Mouse (Mus musculus) MEL (cell line): ENCODE results near the gene Erv3. TPM values are rescaled to one million over a fixed set of nuclear protein-coding genes. Genes with fewer than 3 reads are reported as not detected.

Experiments
- DNase-seq: peaks from one replicate; pipeline ENCODE4 v3.0.0; 2011; ENCODE audit warnings: low read depth, low spot score
- H3K27ac ChIP-seq: 2 replicates; pipeline ENCODE4 v1.5.1; 2012; ENCODE audit warnings: low read depth, mild to moderate bottlenecking, control low read depth, low read length, moderate library complexity; ENCODE audit not compliant: control insufficient read depth
- H3K27me3 ChIP-seq, 2 experiments: fragments of 150-350 bp in 1 of 2; sonication (generic) in 1 of 2; 2 replicates each; pipeline ENCODE4 v1.6.1; 2012; ENCODE audit warnings: low read length in 2 of 2, mild to moderate bottlenecking in 2 of 2, improper control_type of control experiment in 1 of 2, moderate library complexity in 1 of 2; ENCODE audit not compliant: insufficient read depth in 2 of 2, control insufficient read depth in 1 of 2
- H3K36me3 ChIP-seq, 2 experiments: 2 replicates each; pipeline ENCODE4 v1.6.1; 2012 to 2014; ENCODE audit warnings: low read length in 2 of 2, improper control_type of control experiment in 1 of 2, inconsistent platforms in 1 of 2, mild to moderate bottlenecking in 1 of 2; ENCODE audit not compliant: insufficient read depth in 2 of 2, control insufficient read depth in 1 of 2
- H3K4me1 ChIP-seq, 2 experiments: fragments of 150-350 bp in 1 of 2; sonication (generic) in 1 of 2; 2 replicates each; pipeline ENCODE4 v1.6.1; 2012; ENCODE audit warnings: low read length in 2 of 2, improper control_type of control experiment in 1 of 2, mild to moderate bottlenecking in 1 of 2; ENCODE audit not compliant: insufficient read depth in 2 of 2, control insufficient read depth in 1 of 2
- H3K4me3 ChIP-seq, 2 experiments: fragments of 150-350 bp in 1 of 2; sonication (generic) in 1 of 2; 2 replicates each; pipeline ENCODE4 v1.5.1; 2012; ENCODE audit warnings: low read depth in 2 of 2, low read length in 2 of 2, mild to moderate bottlenecking in 2 of 2, moderate library complexity in 2 of 2, control low read depth in 1 of 2, improper control_type of control experiment in 1 of 2; ENCODE audit not compliant: control insufficient read depth in 1 of 2, insufficient read depth in 1 of 2
- H3K79me2 ChIP-seq: 2 replicates; pipeline ENCODE4 v1.6.1; 2012; ENCODE audit warnings: mild to moderate bottlenecking, low read length, moderate library complexity; ENCODE audit not compliant: control insufficient read depth, poor library complexity, insufficient read depth
- H3K9ac ChIP-seq: 2 replicates; pipeline ENCODE4 v1.6.1; 2012; ENCODE audit warnings: low read depth, mild to moderate bottlenecking, control low read depth, low read length, moderate library complexity; ENCODE audit not compliant: control insufficient read depth, poor library complexity, severe bottlenecking
- H3K9me3 ChIP-seq: fragments of 150-350 bp; sonication (generic); replicated peaks from 2 replicates; pipeline ENCODE4 v1.6.1; 2012; ENCODE audit warnings: mild to moderate bottlenecking, low read length, improper control_type of control experiment, moderate library complexity; ENCODE audit not compliant: insufficient read depth
- BHLHE40 ChIP-seq: IDR thresholded peaks from 2 replicates; pipeline ENCODE4 v1.6.1; 2012; ENCODE audit warnings: low read depth, mild to moderate bottlenecking, inconsistent platforms, low read length, improper control_type of control experiment, borderline replicate concordance
- EP300 ChIP-seq, 2 experiments: IDR thresholded peaks; 2 replicates each; pipeline ENCODE4 v1.6.1; 2011; ENCODE audit warnings: improper control_type of control experiment in 2 of 2, low read length in 2 of 2, low read depth in 1 of 2, mild to moderate bottlenecking in 1 of 2
- GABPA ChIP-seq: IDR thresholded peaks from 2 replicates; pipeline ENCODE4 v1.6.1; 2012; ENCODE audit warnings: low read depth, mild to moderate bottlenecking, inconsistent platforms, low read length, improper control_type of control experiment, moderate library complexity
- GATA1 ChIP-seq: IDR thresholded peaks from 2 replicates; pipeline ENCODE4 v1.6.1; 2011; ENCODE audit warnings: low read depth, low read length, improper control_type of control experiment
- KAT2A ChIP-seq: conservative IDR thresholded peaks from 2 replicates; pipeline ENCODE4 v1.6.1; 2012; ENCODE audit warnings: low read depth, low read length, improper control_type of control experiment, inconsistent platforms
- MYB ChIP-seq: IDR thresholded peaks from 2 replicates; pipeline ENCODE4 v1.6.1; 2011; ENCODE audit warnings: mild to moderate bottlenecking, low read depth, low read length, improper control_type of control experiment
- MYC ChIP-seq: IDR thresholded peaks from 2 replicates; pipeline ENCODE4 v1.6.1; 2011; ENCODE audit warnings: low read depth, mild to moderate bottlenecking, low read length, improper control_type of control experiment, moderate library complexity
- NRF1 ChIP-seq: IDR thresholded peaks from 2 replicates; pipeline ENCODE4 v1.6.1; 2014; ENCODE audit warnings: low read depth, mild to moderate bottlenecking, inconsistent platforms, low read length, improper control_type of control experiment, moderate library complexity; ENCODE audit not compliant: poor library complexity, insufficient read depth, severe bottlenecking
- POLR2AphosphoS2 ChIP-seq: IDR thresholded peaks from 2 replicates; pipeline ENCODE4 v1.6.1; 2011; ENCODE audit warnings: low read length, improper control_type of control experiment
- POLR2AphosphoS5 ChIP-seq: IDR thresholded peaks from 2 replicates; pipeline ENCODE4 v1.6.1; 2012; ENCODE audit warnings: low read depth, borderline replicate concordance, mild to moderate bottlenecking, inconsistent platforms, low read length, moderate library complexity, mixed read lengths
- SIN3A ChIP-seq: IDR thresholded peaks from 2 replicates; pipeline ENCODE4 v1.6.1; 2012; ENCODE audit warnings: low read length, improper control_type of control experiment, inconsistent platforms
- TAL1 ChIP-seq: IDR thresholded peaks from 2 replicates; pipeline ENCODE4 v1.6.1; 2012; ENCODE audit warnings: mild to moderate bottlenecking, inconsistent platforms, low read length, moderate library complexity, mixed read lengths
- TCF12 ChIP-seq: IDR thresholded peaks from 2 replicates; pipeline ENCODE4 v1.6.1; 2014; ENCODE audit warnings: low read depth, mild to moderate bottlenecking, inconsistent platforms, low read length, improper control_type of control experiment, moderate library complexity
- USF2 ChIP-seq, 2 experiments: IDR thresholded peaks; 2 replicates each; pipeline ENCODE4 v1.6.1; 2011 to 2012; ENCODE audit warnings: improper control_type of control experiment in 2 of 2, low read length in 2 of 2, borderline replicate concordance in 1 of 2, inconsistent platforms in 1 of 2, low read depth in 1 of 2, mild to moderate bottlenecking in 1 of 2; ENCODE audit not compliant: insufficient read depth in 1 of 2
- ZMIZ1 ChIP-seq: IDR thresholded peaks from 2 replicates; pipeline ENCODE4 v1.6.1; 2012; ENCODE audit warnings: low read depth, mild to moderate bottlenecking, inconsistent platforms, low read length, improper control_type of control experiment, moderate library complexity
- polyA plus RNA-seq, 2 experiments: library from polyadenylated mRNA; stranded (reverse) in 1 of 2; unstranded in 1 of 2; fragments of >175 nt in 1 of 2; fragments of >200 nt in 1 of 2; gene quantifications; 2 replicates each; pipeline versions ENCODE4 v1.2.1 to v1.2.4; 2012; ENCODE audit warnings: low replicate concordance in 2 of 2, low read depth in 1 of 2; ENCODE audit not compliant: insufficient read length in 2 of 2, insufficient read depth in 1 of 2, missing spikeins in 1 of 2
- total RNA-seq: library from RNA; depleted of rRNA; stranded (reverse); fragments of 300-350 nt; gene quantifications from 2 replicates; pipeline ENCODE4 v1.2.3, GENCODE M21; 2012

Gene Erv3
- total and polyA plus RNA-seq, 3 experiments = 0.36 to 0.62 TPM; not detected in 1

DNA sequence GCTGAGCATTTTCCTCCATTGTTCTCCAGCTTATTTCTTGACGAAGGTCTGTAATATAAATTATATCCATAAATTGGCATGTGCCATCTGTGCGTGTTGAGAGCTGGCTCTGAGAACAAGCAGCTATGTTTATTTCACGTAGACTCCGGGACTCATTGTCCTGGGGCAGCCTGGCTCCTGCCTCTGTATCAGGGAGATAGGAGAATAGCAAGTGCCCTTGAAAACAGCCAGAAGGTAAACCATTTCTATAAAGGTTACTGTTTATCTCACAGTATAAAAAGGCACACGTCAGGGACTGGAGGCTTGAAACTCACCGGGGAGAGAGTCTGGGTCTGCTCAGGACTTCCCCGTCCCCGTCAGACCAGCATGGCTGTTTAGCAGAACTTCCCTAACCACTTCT, 13.9 kb downstream of the Erv3 start:
- Histone ChIP-seq H3K4me1 (peaks cover 10% of the 10 kb centered on the region in 2 experiments), H3K9ac (no peak overlapping the region), H3K27ac (no peak overlapping the region), H3K4me3 (no peak overlapping the region), H3K27me3 (no peaks in the 10 kb centered on the region), H3K79me2 (no peaks in the 10 kb centered on the region), H3K9me3 (no peaks in the 10 kb centered on the region), H3K36me3 (peaks cover 0 to 9% of the 10 kb centered on the region in 2 experiments; a peak in 2 of 4 replicates)
- TF ChIP-seq KAT2A (no peak), POLR2AphosphoS2 (no peak), EP300 (IDR thresholded peaks at IDR 0.05; ENCODE audit: low read depth in 1 of 2, low read length in 2 of 2) (no peak), MYC (no peak), POLR2AphosphoS5 (no peak), NRF1 (no peak), GATA1 (no peak), BHLHE40 (no peak), SIN3A (no peak), TAL1 (no peak), USF2 (IDR thresholded peaks at IDR 0.05; ENCODE audit: borderline replicate concordance in 1 of 2, insufficient read depth in 1 of 2, low read depth in 1 of 2, low read length in 2 of 2) (no peak), TCF12 (no peak), ZMIZ1 (no peak), GABPA (no peak)
- DNase-seq = no peak

DNA sequence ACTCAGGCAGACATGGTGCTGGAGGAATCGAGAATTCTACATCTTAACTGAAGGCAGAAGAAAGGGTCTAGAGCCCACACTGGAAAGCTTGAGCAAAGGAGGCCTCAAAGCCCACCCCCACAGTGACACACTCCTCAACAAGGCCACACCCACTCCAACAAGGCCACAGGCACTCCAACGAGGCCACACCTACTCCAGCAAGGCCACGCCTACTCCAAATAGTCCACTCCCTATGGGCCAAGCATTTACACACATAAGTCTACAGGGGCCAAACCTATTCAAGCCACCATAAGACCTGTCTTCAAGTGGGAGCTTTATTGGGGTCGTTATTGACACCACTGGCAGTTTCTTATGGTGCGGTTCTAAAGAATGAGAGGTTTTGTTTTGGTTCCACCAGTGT, 17.0 kb downstream of the Erv3 start:
- TF ChIP-seq GABPA (no peak), TAL1 (no peak)
- TF ChIP-seq, all 39 proteins: peak for 0
- no peaks in the 10 kb centered on the region for H3K79me2 ChIP-seq
- H3K9ac ChIP-seq = no peak overlapping the region
- H3K4me1 ChIP-seq = peaks cover 2 to 7% of the 10 kb centered on the region in 2 experiments; a peak in 3 of 4 replicates
- no peak overlapping the region for H3K27ac ChIP-seq
- no peaks in the 10 kb centered on the region for H3K9me3 ChIP-seq
- H3K27me3 ChIP-seq = no peaks in the 10 kb centered on the region; a peak in 1 of 4 replicates
- no peak overlapping the region for H3K4me3 ChIP-seq
- DNase-seq = no peak
- peaks cover 0 to 4% of the 10 kb centered on the region in 2 experiments; a peak in 1 of 4 replicates for H3K36me3 ChIP-seq

DNA sequence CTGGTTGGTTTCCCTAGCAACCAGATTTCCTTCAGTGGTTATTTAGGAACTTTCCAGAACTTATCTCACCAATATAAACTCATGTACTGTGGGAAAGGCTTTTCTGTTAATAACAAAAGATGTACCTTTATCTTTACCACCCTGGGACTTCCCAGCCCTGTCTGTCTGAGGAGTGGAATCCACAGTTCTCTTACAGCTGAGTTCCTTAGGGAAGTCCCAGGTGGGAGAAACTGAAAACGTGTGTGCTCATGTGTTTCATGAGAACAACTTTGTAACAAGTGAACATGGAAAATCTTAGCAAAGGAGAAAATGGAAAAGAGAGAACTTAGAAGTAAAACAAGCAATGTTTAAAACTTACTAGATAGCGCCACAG, 18.2 kb downstream of the Erv3 start:
- Histone ChIP-seq H3K36me3 (no peaks in the 10 kb centered on the region), H3K27me3 (no peaks in the 10 kb centered on the region; a peak in 2 of 4 replicates), H3K27ac (no peak overlapping the region), H3K9ac (no peak overlapping the region), H3K4me1 (no peaks in the 10 kb centered on the region; a peak in 1 of 4 replicates), H3K4me3 (no peak overlapping the region), H3K9me3 (no peaks in the 10 kb centered on the region), H3K79me2 (no peaks in the 10 kb centered on the region)
- no peak for DNase-seq
- TF ChIP-seq USF2 (IDR thresholded peaks at IDR 0.05; ENCODE audit: borderline replicate concordance in 1 of 2, insufficient read depth in 1 of 2, low read depth in 1 of 2, low read length in 2 of 2) (no peak), TCF12 (no peak), MYB (no peak)
